Mouse (Mus musculus): ENCODE results near the gene Pde7b.

Pde7b gene

DNA sequence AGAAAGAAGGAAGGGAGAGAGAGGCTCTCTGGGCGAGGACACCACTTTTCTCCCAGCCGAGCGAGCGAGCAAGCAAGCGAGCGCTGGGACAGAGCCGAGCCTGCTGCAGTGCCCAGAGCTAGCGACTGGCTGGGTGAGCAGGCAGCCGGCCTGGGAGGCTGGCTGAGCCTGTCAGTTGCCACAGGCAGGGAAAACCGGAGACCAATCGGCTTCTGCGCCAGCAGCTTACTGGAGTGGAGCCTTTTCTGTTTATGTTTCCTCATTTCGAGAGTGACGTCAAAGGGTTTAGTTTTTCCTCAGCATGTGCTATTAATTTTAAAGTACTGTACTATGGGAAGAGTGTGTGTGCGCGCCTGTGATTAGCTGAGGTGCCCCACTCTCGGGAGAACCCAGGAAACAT is at the start of gene Pde7b:
TSS of gene Pde7b (minus strand) at position 173 of the 400 bp plus-strand sequence.
- DNase-seq (ENCODE audit: low spot score in 2 of 2): peak; percentile 70 to 75

DNA sequence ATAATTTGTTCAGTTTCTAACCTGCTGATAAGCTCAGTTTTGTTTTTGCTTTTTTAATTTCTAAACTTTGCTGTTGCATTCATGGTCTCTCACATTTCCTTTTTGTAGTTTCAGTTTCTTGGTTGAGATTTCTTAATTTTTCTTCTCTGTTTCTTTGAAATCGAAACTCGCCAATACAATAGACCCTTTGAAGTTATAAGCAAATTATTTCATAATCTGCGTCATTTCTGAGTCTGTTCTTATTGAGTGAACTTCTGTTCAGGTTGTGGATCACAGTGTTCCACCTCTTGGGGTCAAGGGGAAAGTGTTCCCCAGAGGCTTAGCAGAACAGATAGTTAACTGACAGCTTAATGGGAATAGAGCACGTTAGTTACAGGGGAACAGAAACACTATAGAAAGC is 47.2 kb upstream of the Pde7b start:
- no peak for DNase-seq (ENCODE audit: low spot score in 2 of 2)

DNA sequence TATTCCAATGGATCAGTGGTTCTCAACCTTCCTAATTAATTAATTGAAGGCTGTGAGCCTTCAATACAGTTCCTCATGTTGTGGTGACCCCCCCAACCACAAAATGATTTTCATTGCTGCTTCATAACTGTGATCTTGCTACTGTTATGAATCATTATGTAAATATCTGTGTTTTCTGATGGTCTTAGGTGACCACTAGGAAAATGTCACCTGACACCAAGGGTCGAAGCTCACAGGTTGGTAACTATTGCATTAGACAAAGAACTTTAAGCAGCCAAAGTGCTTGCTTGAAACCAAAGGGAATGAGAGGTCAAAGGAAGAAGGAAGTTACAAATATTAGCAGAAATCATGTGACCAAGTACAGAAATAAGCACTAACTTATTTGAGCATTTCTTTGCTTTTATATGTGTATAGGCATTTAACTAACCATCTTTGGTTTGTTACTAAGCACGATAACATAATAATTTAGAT is 45.6 kb upstream of the Pde7b start:
- DNase-seq (ENCODE audit: low spot score in 2 of 2): no peak

DNA sequence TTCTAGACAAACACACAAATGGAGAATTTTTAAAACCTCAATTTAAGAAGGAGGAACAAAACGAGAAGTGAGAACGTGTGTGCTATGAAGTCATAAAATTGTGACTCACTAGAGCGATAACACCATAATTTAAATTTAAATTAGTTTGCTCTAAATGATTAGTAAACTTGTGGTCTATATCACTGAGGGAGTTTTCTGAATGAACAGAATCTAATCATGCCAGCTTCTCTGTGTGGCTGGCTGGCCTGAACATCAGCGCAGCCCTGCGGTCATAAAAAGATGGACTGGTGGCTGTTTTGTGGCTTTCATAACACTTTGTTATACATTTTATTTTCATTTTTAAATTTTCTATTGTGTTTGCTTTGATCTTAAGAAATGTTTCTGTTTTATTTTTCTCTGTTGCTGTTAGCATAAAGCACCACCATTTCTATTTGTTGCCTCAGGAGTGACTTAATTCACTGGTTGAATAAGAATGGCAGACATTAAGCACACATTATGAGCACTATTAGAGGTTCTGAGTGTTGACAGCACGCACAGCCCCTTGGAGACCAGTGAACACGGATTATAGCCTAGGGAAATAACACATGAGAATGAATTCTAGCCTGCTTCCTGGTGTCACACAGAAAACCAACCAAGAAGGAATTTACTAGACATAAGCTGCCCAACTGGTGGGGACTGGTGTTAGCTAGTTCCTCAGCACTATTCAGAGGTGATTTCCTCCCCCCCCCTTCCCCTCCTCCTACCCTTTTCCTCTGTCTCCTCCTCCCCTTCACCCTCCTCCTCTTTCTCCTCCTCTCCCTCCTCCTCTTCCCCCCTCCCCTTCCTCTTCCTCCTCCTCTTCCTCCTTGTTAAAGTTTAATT is 44.9 kb upstream of the Pde7b start:
- DNase-seq (ENCODE audit: low spot score in 2 of 2): no peak

DNA sequence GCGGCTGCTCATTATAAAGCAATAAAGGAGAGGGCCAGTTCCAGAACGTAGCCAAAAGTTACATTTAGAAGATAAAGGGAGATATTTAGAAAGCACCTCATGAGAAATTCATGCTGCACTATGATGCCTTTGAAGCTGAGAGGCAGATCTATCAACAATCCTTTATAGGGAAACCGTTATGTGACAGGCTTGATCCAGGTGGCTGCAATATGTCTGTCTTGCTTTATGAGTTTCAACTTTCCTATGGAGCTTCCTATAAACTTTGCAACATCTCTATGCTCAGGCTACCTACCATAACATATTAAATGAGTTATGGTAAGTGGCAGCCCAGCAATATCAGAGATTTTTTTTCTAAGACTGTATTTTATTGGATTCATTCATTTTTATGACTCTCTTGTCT is 39.5 kb upstream of the Pde7b start:
- DNase-seq (ENCODE audit: low spot score in 2 of 2): no peak

DNA sequence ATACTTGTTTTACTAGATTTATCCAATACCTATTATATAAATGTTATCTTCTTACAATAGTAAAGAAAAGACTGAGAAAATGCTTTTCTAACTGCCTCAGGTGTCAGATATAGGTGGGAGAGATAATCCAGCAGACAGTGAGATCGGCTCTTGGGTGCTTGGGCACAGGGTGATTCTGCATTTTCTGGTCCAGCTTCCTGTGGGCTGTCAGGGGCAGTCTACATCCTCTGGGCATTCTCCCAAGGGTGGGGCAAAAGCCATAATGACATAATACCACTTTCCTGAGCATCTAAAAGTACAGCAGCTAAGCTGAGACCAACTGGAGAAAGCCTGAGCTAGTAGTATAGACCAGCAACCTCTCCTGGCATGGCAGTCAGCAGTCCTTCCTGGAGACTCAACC is 34.1 kb upstream of the Pde7b start:
- DNase-seq (ENCODE audit: low spot score in 2 of 2): no peak

DNA sequence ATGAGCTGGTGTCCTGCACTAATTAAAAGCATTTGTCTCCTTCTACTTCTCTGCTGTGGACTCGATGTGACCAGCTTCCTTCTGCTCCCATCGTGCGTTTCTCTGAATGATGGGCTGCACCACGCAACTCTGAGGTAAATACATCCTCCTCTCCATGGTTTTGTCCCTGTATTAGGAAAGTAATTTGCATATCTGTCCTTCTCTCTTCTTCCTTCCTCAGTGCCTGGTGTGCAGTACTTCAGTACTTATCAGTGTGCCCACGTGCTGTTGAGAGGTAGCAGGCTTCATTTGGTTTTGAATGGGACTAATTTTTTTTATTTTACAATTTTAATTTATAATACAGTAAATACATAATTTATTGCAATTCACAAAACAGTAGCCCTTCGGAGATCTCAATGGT is 33.4 kb upstream of the Pde7b start:
- DNase-seq (ENCODE audit: low spot score in 2 of 2): no peak

DNA sequence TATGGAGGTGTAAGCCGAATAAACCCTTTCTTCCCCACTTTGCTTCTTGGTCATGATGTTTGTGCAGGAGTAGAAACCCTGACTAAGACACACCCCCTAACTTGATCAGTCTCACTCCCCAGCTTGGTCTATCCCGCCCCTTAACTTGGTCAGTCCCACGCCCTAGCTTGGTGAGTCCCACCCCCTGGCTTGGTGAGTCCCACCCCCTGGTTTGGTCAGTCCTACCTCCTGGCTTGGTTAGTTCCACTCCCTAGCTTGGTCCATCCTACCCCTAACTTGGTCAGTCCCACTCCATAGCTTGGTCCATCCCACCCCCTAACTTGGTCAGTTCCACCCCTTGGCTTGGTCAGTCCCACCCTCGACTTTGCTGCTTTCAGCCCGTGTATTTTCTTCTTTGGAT is 31.3 kb upstream of the Pde7b start:
- DNase-seq (ENCODE audit: low spot score in 2 of 2): no peak

DNA sequence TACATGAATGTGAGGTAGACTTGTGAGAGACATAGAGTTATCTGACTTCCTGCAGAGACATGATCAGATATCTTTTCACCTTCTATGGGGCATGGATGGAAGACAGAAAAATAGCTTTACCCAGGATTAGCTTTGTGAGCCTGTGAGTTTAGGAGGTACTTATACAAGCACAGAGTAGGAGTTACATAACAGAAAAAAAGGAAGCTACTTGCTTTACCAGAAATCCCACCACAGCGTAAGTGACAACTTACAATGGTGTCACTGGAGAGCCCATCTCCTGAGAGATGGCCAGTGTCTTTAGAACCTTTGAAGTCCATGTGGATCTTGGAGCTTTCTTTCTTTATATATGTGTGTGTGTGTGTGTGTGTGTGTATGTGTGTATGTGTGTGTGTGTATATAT is 28.0 kb upstream of the Pde7b start:
- no peak for DNase-seq (ENCODE audit: low spot score in 2 of 2)

DNA sequence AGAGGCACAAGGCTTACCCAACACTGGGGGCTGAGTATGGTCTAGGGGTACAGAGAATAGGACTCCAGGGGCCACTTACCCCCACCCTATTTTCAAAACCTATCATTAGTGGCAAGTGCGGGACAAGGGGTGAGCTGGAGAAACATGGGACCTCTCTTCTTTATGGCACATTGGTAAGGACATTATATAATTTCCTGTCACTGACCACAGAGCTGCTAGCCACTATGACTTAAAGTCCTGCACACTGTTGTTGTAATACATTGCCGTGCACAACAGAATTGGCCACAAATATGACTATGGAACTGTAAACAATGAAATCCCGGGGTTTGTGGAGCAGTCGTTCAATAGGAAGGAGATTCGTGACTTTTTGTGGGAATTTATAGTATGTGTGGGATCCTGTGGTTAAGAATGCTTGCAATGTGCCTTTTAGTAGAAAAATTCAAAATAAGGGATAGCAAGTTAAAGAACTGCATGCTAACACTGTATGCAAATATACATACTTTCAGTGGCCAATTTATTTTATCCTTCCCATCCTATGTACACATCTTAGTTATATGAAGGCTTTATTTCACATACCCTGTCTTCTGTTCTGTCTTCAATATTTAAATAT is 25.9 kb upstream of the Pde7b start:
- DNase-seq (ENCODE audit: low spot score in 2 of 2): no peak

DNA sequence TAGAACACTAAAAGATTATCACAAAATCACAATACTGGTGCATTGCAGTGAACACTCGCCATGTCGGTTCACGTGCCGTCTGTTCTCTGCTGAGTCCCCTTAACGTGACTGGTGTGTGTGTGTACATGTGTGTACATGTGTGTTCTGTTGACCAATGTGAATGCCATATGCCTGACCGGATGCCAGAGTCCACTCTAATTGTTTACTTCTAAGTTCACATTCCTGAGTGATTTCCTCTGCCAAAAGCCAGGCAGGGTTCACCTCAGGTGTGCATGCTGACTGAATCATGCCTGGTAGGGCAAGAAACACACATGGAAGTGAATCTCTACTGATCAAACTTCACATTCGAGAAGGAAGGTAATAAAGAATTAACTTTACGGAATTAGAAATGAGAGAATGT is 24.1 kb upstream of the Pde7b start:
- no peak for DNase-seq (ENCODE audit: low spot score in 2 of 2)

DNA sequence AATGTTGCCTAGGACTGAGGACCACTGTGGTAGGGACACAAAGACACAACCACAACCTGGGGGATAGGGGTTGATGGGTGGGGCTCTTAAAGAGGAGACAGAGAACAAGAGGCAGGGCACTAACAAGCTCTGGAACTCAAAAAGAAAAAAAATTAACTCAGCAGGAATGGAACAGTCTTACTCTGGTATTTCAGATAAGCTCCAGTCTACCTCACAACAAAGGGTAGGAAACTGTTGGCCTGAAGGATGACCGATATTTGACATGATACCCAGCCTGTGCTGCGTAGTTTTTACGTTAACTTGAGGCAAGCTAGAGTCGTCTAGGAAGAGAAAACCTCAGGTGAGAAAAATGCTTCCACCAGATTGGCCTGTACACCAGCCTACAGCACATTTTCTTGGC is 22.4 kb upstream of the Pde7b start:
- DNase-seq (ENCODE audit: low spot score in 2 of 2): no peak

DNA sequence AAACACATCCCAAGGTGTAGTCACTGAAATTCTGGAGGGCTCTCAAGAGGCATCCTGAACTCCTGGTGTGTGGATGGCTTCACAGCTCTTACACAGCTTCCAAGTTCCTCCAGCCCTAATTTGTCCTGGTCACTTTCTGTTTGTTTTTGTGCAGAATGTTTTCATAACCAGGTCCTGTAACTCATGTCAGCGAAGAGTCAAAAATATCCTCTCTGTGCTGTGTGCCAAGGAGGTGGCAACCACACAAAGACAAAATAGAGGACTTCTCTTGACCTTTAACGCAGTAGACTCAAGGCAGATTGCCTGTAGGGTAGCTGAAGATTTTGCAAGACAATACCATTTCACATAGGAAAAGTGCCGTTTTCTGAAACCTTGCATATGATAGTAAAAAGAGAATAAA is 14.9 kb upstream of the Pde7b start:
- DNase-seq (ENCODE audit: low spot score in 2 of 2): no peak

DNA sequence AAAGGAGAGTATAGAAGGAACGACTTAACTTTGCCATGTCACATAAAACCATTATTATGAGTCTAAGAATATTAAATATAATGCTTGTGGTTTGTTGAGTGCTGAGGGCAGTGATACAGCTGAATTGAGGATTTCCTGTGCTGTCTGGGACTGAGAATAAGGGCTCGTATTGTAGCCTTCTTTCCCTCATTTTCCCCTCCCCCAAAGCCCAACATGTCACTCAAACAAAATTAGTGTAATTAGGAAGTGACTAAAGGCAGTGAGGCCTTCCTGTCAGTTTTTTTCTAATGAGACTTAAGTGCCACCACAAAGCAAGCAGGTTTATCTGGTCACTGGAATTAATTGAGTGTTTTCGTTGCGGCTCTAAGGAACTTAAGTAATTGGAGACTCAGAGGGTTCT is 12.3 kb upstream of the Pde7b start:
- DNase-seq (ENCODE audit: low spot score in 2 of 2): no peak

DNA sequence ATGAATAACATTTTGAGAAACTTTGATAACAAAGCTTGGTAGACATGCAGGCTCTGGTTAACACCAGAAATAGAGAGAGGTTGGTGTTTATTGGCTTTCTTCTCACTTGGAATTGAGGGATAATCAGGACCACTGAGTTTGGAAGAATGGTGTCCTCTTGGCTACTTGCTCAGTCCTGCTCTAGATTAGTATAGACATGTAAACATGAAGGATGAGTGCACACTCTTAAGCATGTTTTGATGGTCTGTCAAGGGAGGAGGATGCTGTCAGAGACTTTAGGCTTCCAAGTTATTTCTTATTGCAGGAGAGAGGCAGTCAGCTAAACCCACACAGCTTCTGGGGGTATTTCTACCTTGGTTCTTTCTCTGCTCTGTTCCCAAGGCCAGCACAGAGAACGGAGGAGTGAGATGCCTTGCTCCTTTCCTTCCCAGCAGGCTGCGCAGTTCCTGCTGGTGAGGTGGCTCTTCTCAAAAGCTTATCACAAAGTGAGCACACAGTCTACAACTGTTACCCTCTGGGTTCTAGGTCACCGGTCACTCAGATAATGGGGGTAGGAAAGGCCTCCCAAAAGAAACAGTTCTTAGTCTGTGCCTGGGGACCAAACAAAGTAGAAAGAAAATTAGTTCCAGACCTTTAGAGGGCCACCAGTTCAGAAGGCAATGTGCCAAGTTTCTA is 11.0 kb upstream of the Pde7b start:
- DNase-seq (ENCODE audit: low spot score in 2 of 2): no peak

DNA sequence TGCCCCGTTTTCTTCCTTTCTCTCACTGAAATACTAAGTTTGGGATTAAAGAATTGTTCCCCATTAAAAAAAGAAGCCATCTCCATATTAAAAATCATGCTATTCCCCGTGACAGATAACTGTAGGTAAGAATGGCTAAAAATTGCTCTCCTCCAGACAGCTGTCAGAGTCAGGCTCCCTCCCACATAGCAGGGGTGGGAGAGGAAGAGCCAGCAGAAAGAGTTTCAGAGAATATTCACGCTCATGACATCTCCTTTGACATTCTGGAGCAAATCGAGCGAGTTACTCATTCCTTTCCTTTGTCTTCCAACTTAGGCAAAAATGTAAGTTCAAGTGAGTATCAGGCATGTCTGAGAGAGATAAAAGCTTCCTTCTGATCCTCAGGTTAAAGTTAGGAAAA is 8.7 kb upstream of the Pde7b start:
- no peak for DNase-seq (ENCODE audit: low spot score in 2 of 2)

DNA sequence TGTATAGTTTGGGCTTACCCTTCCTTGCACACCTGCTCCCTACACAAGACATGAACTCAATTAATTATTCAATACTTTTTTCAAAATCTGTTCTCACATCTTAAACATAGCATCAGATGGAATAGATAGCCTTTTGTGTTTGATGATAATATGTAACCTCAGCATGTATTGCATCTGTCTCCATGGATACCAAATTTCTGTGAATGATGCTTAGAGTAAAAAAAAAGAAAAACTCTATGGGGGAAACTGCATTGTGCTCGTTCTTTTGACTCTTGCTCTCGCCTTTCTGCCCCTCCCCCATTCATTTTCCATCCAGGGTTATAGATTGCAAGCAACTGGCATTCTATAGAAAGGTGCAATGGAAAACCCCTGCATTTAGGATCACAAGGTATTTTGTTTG is 7.3 kb upstream of the Pde7b start:
- no peak for DNase-seq (ENCODE audit: low spot score in 2 of 2)

DNA sequence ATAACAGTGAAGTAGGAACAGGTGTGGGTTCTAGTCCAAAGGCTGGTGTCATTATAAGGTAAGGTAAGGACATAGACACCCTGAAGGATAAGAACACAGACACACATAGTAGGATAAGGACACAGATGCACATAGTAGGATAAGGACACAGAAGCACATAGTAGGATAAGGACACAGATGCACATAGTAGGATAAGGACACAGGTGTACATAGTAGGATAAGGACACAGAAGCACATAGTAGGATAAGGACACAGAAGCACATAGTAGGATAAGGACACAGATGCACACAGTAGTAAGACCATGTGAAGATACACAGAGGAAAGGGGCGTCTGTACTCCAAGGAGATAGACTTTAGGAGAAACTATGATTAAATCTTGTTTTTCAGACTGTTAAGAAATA is 5.2 kb upstream of the Pde7b start:
- no peak for DNase-seq (ENCODE audit: low spot score in 2 of 2)

DNA sequence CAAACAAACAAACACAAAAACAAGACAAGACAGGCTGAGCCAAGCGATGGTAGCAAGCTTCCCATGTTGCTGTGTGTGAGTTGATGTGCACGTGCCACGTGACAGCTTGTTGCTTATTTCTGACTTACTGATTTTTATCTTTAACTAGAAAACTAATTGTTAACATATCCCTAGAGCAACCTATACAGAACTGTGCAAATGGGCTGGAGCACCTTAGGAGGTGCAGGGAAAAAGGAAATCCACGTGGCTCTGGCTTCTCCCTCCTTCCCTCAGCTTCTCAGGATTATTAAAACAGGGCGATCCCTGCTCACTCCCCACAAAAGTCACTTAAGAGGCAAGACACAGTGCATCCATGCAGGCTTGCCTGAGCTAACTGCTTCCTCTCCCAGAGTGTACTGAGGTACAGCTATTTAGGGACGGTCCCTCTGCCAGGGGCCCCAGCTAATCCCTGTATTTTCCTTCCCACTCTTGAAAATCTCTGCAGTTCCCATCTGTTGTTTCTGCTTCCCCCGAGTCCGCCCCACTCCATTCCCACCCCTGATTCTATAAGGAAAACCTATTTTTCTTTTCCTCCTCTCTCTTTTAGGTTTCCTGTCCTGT is 606 bp upstream of the Pde7b start:
- DNase-seq (ENCODE audit: low spot score in 2 of 2): no peak

DNA sequence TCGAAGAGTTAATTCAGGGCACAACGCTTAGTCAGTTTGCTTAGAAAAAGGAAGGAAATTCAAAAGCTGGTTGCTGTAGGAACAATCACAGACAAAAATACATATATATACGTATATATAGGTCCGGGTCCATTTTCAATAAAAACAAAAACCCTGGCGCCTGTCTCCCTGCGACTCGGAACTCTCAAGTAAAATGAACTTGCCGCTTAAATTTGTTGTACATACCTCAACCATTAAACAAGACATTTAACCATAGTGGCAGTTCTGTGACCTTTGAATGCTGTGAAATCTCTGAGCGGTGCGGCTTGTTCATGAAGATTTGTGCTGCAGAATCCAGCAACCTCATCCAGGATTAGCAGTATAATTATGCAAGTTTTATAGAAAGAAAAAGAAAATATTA is 427 bp downstream of the Pde7b start:
- DNase-seq (ENCODE audit: low spot score in 2 of 2): no peak

DNA sequence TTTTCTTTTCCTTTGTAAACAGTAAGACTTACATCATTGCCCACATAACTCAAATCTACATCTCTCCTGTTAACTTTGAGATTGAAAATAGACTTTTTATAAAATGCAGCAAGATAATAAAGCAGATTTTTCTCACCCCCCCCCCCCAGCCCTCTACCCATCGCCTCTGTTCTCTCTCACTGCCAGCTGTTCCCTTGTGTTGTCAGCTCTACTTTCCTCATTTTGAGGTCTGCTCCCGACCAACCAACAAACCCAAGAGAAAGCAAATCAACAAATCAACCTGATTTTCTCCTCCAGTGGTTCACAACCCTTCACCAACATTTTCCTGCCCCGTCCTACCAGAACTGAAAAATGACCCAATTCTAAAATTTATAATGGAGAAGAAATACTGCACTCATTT is 916 bp downstream of the Pde7b start:
- no peak for DNase-seq (ENCODE audit: low spot score in 2 of 2)

DNA sequence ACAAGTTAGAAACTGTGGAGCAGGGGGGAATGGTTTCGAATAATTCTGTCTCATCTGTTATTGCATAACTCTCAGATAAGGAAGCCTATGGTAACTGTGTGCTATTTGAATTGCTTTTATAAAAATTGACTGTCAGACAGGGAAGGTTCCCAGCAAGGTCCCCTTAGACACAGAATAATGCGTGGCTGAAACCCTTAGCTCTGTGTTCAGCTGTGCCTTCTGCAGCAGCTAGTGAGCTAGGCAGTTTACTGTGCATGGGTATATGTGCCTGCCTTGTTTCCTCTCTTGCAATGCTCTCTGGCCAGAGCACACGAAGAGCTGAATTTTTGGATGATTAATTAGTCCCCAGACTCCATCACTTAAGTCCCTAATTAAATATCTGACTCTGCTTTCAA is 1.4 kb downstream of the Pde7b start:
- no peak for DNase-seq (ENCODE audit: low spot score in 2 of 2)
